Mouse (Mus musculus): ENCODE data around the gene Fbxl14. TPM values are rescaled to one million over a fixed set of nuclear protein-coding genes. Genes with fewer than 3 reads are reported as not detected.

Fbxl14 gene
- total RNA-seq, 2 experiments from 2014 or later = 18.4 to 19.5 TPM

Other genes with a start within 250 kb of the Fbxl14 start
- gene Cacna2d4, start 243.1 kb upstream of the Fbxl14 start, total RNA-seq (2021) = under 1 TPM; 0.78 to 0.83 TPM
- under 1 TPM; 0.59 to 0.98 TPM for gene Lrtm2, start 148.9 kb upstream of the Fbxl14 start, total RNA-seq (2021)
- gene Adipor2, start 62.0 kb upstream of the Fbxl14 start, total RNA-seq (2021) = 10 to 100 TPM; 56.3 to 63.4 TPM
- gene Wnt5b, start 64.7 kb downstream of the Fbxl14 start, total RNA-seq (2021) = 1 to 10 TPM; 4.4 to 4.9 TPM

All from gastrocnemius, postnatal 4 days (tissue).